Mouse (Mus musculus) myocyte (in vitro differentiated cells): Measurements from ENCODE around the gene 2210010C04Rik.

Experiments
- E2F4 ChIP-seq: IDR thresholded peaks from one replicate; pipeline ENCODE4 v1.6.1; 2011; ENCODE audit warnings: mild to moderate bottlenecking, control low read depth, moderate library complexity; ENCODE audit not compliant: insufficient read depth
- POLR2A ChIP-seq: IDR thresholded peaks from one replicate; pipeline ENCODE4 v1.6.1; 2011; ENCODE audit warnings: low read depth, mild to moderate bottlenecking, control low read depth, moderate library complexity; ENCODE audit not compliant: insufficient read length
- REST ChIP-seq: IDR thresholded peaks from one replicate; pipeline ENCODE4 v1.6.1; 2011; ENCODE audit warnings: mild to moderate bottlenecking, control low read depth, moderate library complexity; ENCODE audit not compliant: insufficient read depth, insufficient read length
- TCF3 ChIP-seq: IDR thresholded peaks from one replicate; pipeline ENCODE4 v1.6.1; 2011; ENCODE audit warnings: low read depth, control low read depth; ENCODE audit not compliant: insufficient read length
- USF1 ChIP-seq: IDR thresholded peaks from one replicate; pipeline ENCODE4 v1.6.1; 2011; ENCODE audit warnings: low read depth, mild to moderate bottlenecking, control low read depth, moderate library complexity

GRCm38 (mm10) chr6:41048602-41049001 lies 13.3 kb upstream of the 2210010C04Rik start:
- TF ChIP-seq POLR2A (no peak), USF1 (no peak), E2F4 (no peak), TCF3 (no peak), REST (no peak)
